Mouse (Mus musculus) forebrain, embryonic 12.5 days (tissue): ENCODE data around the gene Ctsf. TPM values are rescaled to one million over a fixed set of nuclear protein-coding genes. Genes with fewer than 3 reads are reported as not detected.
A peak's percentile ranks its signal among the peaks of the same experiment; 100 is the strongest.

Experiments used
- ATAC-seq: fragments of 200-750 bp; cut with Nextera tagmentation; 2 replicates; pipeline ENCODE4 v1.8.0; 2017; ENCODE audit warnings: moderate TSS enrichment; ENCODE audit not compliant: low FRiP score
- H3K27ac ChIP-seq: fragments of 300-500 bp; sonication (generic); 2 replicates; pipeline ENCODE4 v1.5.1; 2016; ENCODE audit warnings: mild to moderate bottlenecking
- H3K27me3 ChIP-seq: fragments of 300-500 bp; sonication (generic); 2 replicates; pipeline ENCODE4 v1.6.1; 2016; ENCODE audit warnings: mild to moderate bottlenecking
- H3K36me3 ChIP-seq: fragments of 300-500 bp; sonication (generic); replicated peaks from 2 replicates; pipeline ENCODE4 v1.6.1; 2016; ENCODE audit warnings: mild to moderate bottlenecking
- H3K4me1 ChIP-seq: fragments of 300-500 bp; sonication (generic); 2 replicates; pipeline ENCODE4 v1.6.1; 2016
- H3K4me2 ChIP-seq: fragments of 300-500 bp; sonication (generic); 2 replicates; pipeline ENCODE4 v1.6.1; 2016; ENCODE audit warnings: mild to moderate bottlenecking, moderate library complexity
- H3K4me3 ChIP-seq: fragments of 300-500 bp; sonication (generic); replicated peaks from 2 replicates; pipeline ENCODE4 v1.5.1; 2016; ENCODE audit warnings: mild to moderate bottlenecking
- H3K9ac ChIP-seq: fragments of 300-500 bp; sonication (generic); 2 replicates; pipeline ENCODE4 v1.6.1; 2016; ENCODE audit warnings: mild to moderate bottlenecking
- H3K9me3 ChIP-seq: fragments of 300-500 bp; sonication (generic); 2 replicates; pipeline ENCODE4 v1.6.1; 2016
- WGBS: fragments of 180-500 bp; shearing (Covaris S2); methylation state at CpG from one replicate; pipeline ENCODE4 v1.1.7; 2016; 5-methylcytosine and 5-hydroxymethylcytosine counted together
- polyA plus RNA-seq: library from polyadenylated mRNA; unstranded; fragments of >200 nt; fragmentation: Nextera tagmentation; extraction: Ambion mirVana; gene quantifications from 2 replicates; pipeline ENCODE4 v1.2.1, GENCODE M21; 2016

Ctsf gene
- polyA plus RNA-seq, 1 experiment from 2014 or later = 30.0 TPM

- H3K4me2 ChIP-seq = no peak overlapping the region
- H3K27ac ChIP-seq = no peak overlapping the region
- H3K27me3 ChIP-seq = no peaks in the 10 kb centered on the region
- ATAC-seq = no peak
- no peak overlapping the region for H3K9ac ChIP-seq
- WGBS = 76% methylated on average over 3 of the region's 3 CpGs
- no peaks in the 10 kb centered on the region for H3K4me1 ChIP-seq
- no peak overlapping the region for H3K4me3 ChIP-seq
- no peaks in the 10 kb centered on the region for H3K9me3 ChIP-seq
- peaks cover 45% of the 10 kb centered on the region for H3K36me3 ChIP-seq
These were observed 36.9 kb downstream of the Ctsf start for GRCm38 (mm10) chr19:4891798-4892197.

GRCm38 (mm10) chr19:4896780-4897520 is 42.0 kb downstream of the Ctsf start:
- H3K4me3 ChIP-seq = no peak overlapping the region
- no peak for ATAC-seq
- no peak overlapping the region for H3K4me2 ChIP-seq
- no peaks in the 10 kb centered on the region for H3K4me1 ChIP-seq
- no peak overlapping the region for H3K27ac ChIP-seq
- 50% methylated on average over 21 of the region's 21 CpGs for WGBS
- H3K9me3 ChIP-seq = no peaks in the 10 kb centered on the region
- no peak overlapping the region for H3K9ac ChIP-seq
- H3K36me3 ChIP-seq = peaks cover 55% of the 10 kb centered on the region
- no peaks in the 10 kb centered on the region for H3K27me3 ChIP-seq

DNA sequence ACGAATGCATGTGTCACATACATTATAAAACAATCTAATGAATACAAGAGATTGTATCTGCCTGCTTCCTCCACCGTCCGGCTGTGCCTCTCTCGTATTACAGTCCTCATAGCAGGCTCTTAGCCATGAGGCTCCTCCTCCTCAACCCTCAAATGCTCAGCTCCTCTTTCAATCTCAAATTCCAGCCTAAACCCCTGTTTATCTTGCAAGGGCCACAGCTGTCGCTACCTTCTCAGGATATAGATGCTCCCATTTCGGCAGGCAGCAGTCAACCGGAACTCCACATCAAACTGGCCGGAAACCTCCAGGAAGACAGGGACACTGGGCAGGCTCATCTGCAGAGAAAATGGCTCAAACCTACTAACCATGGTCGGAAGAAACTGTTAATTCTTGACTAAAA is 44.0 kb downstream of the Ctsf start:
- Histone ChIP-seq H3K27me3 (no peaks in the 10 kb centered on the region), H3K4me3 (no peak overlapping the region), H3K9me3 (no peaks in the 10 kb centered on the region), H3K4me2 (no peak overlapping the region), H3K4me1 (no peaks in the 10 kb centered on the region), H3K9ac (no peak overlapping the region), H3K27ac (no peak overlapping the region), H3K36me3 (peaks cover 57% of the 10 kb centered on the region)
- WGBS = 91% methylated on average over 9 of the region's 9 CpGs
- ATAC-seq = no peak

GRCm38 (mm10) chr19:4899888-4900287 is 45.0 kb downstream of the Ctsf start:
- Histone ChIP-seq H3K4me2 (no peak overlapping the region), H3K36me3 (peaks cover 57% of the 10 kb centered on the region)
- WGBS = 82% methylated on average over 3 of the region's 3 CpGs

DNA sequence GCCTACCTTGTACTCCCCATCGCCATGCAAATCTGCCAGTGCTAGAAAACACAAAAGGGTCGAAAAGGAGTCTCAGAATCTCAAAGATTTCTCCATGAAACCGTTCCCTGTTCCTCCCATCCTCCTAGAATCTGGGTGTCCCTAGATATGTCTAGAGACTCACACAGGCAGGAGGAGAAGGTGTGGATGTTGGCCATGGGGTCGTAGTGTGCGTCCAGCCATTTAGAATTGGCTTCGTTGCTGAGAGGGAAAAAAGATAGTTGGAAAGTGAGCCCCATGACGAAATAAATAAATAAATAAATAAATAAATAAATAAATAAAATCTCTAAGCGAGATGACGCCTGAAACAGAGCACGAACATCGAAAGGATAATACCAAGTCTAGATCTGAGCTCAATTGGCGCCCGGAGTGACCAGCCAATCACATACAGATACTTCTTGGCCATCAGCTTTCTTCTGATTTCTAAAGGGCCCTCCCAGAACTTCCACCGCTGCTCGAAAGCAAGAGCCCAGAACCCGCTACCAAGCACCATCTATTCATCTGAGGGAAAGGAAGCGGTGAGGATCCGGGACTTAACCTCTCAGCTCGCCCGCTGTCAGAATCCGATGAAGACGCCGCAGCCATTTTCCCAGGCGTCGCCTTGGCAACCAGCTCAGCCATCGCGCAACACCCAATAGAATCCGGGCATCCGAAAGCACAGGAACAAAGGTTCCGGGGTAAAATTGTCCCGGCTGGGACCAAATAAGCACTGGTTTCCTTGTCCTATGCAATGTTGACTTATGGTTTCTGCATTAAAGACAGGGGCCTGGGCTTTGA is 51.3 kb downstream of the Ctsf start, which contains the start of gene Bbs1:
Gene Bbs1 (minus strand): TSS at position 650 of the 816 bp plus-strand sequence.
- no peaks in the 10 kb centered on the region for H3K9me3 ChIP-seq
- H3K4me3 ChIP-seq = peak within 1 kb of the TSS; percentile 63
- no peaks in the 10 kb centered on the region for H3K27me3 ChIP-seq
- peaks cover 13% of the 10 kb centered on the region for H3K4me1 ChIP-seq
- peak within 1 kb of the TSS; percentile 66 for H3K27ac ChIP-seq
- H3K9ac ChIP-seq = peak within 1 kb of the TSS; percentile 66
- H3K4me2 ChIP-seq = peak within 1 kb of the TSS; percentile 65
- 8% methylated on average over 31 of the region's 31 CpGs for WGBS
- ATAC-seq = peak; percentile 86
- H3K36me3 ChIP-seq = peaks cover 56% of the 10 kb centered on the region

More at GRCm38 (mm10) chr19:4899888-4900287, 45.0 kb downstream of the Ctsf start:
- Histone ChIP-seq H3K27me3 (no peaks in the 10 kb centered on the region), H3K9me3 (no peaks in the 10 kb centered on the region), H3K4me1 (no peaks in the 10 kb centered on the region), H3K9ac (no peak overlapping the region), H3K27ac (no peak overlapping the region), H3K4me3 (no peak overlapping the region)
- no peak for ATAC-seq

DNA sequence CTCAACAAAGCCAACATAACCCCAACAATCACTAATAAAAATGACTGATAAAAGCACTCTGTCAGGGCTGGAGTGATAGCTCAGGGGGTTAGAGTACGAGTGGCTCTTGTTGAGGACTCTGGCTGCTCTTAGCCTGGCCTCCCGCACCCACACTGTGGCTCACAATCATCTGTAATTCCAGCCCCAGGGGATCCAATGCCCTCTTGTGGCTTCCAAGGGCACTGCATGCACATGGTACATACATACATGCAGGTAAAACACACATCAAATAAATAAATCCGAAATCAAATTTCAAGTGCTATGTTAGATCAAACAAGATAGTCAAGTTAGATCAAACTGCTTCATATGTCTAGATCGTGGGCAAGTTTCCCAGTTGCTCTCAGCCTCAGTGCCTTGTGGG is 53.2 kb downstream of the Ctsf start:
- 86% methylated on average over 4 of the region's 4 CpGs for WGBS
- no peak for ATAC-seq

DNA sequence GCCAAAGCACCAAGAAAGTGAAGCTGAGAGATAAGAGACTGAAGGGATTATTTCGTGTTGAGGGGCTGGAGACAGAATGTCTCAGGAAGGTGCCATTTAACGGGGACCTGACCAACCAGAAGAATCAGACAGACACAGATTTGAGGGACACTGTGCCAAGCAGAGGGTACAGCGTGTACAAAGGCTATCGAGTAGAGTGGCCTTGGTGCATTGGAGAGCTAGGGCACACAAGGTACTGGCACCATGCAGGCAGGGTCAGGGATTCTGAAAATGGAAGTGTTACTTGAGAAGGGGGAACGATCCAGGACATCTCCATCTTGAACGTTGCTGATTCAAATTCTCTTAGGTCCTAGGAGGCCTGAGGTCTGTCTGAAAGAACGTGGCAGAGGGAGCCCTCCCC is 54.4 kb downstream of the Ctsf start:
- Histone ChIP-seq H3K27me3 (no peaks in the 10 kb centered on the region), H3K4me3 (no peak overlapping the region), H3K4me1 (peaks cover 13% of the 10 kb centered on the region), H3K9ac (no peak overlapping the region), H3K27ac (no peak overlapping the region), H3K9me3 (no peaks in the 10 kb centered on the region), H3K4me2 (no peak overlapping the region), H3K36me3 (peaks cover 72% of the 10 kb centered on the region)
- WGBS = 92% methylated on average over 7 of the region's 7 CpGs
- no peak for ATAC-seq

More for the DNA sequence above, 53.2 kb downstream of the Ctsf start:
- H3K36me3 ChIP-seq = peaks cover 65% of the 10 kb centered on the region
- no peak overlapping the region for H3K4me3 ChIP-seq
- no peak overlapping the region for H3K27ac ChIP-seq
- H3K9ac ChIP-seq = no peak overlapping the region
- no peaks in the 10 kb centered on the region for H3K9me3 ChIP-seq
- H3K4me1 ChIP-seq = peaks cover 13% of the 10 kb centered on the region
- H3K4me2 ChIP-seq = no peak overlapping the region
- H3K27me3 ChIP-seq = no peaks in the 10 kb centered on the region

Other genes with a start within 250 kb of the Ctsf start
- gene Lrfn4, start 239.5 kb upstream of the Ctsf start, polyA plus RNA-seq = 11.4 and 13.3 TPM in 2 replicates
- 57.8 and 63.0 TPM in 2 replicates for gene Rce1, start 229.5 kb upstream of the Ctsf start, polyA plus RNA-seq
- 4.5 and 5.4 TPM in 2 replicates for gene Gm960, start 156.5 kb upstream of the Ctsf start, polyA plus RNA-seq
- gene Sptbn2, start 144.0 kb upstream of the Ctsf start, polyA plus RNA-seq = 25.2 and 27.3 TPM in 2 replicates
- gene Rbm4b, start 98.6 kb upstream of the Ctsf start, polyA plus RNA-seq = 151 and 159 TPM in 2 replicates
- 86.4 and 95.2 TPM in 2 replicates for gene Rbm4, start 61.2 kb upstream of the Ctsf start, polyA plus RNA-seq
- gene Gm21992, start 43.5 kb upstream of the Ctsf start, polyA plus RNA-seq = 39.0 and 42.9 TPM in 2 replicates
- 120 and 133 TPM in 2 replicates for gene Rbm14, start 43.5 kb upstream of the Ctsf start, polyA plus RNA-seq
- 34.6 and 37.9 TPM in 2 replicates for gene Ccs, start 15.8 kb upstream of the Ctsf start, polyA plus RNA-seq
- 0.19 TPM in 2 replicates for gene Ccdc87, start 15.8 kb upstream of the Ctsf start, polyA plus RNA-seq
- gene Actn3, start 22.8 kb downstream of the Ctsf start, polyA plus RNA-seq = 1.2 and 1.3 TPM in 2 replicates
- gene Zdhhc24, start 23.5 kb downstream of the Ctsf start, polyA plus RNA-seq = 17.4 and 17.5 TPM in 2 replicates
- gene Bbs1, start 51.5 kb downstream of the Ctsf start, polyA plus RNA-seq = 6.8 and 8.0 TPM in 2 replicates
- 159 and 170 TPM in 2 replicates for gene Dpp3, start 73.2 kb downstream of the Ctsf start, polyA plus RNA-seq
- 4.3 and 5.2 TPM in 2 replicates for gene Peli3, start 88.0 kb downstream of the Ctsf start, polyA plus RNA-seq
- 130 and 138 TPM in 2 replicates for gene Mrpl11, start 107.0 kb downstream of the Ctsf start, polyA plus RNA-seq
- gene Npas4, start 135.2 kb downstream of the Ctsf start, polyA plus RNA-seq = 0.09 and 0.14 TPM in 2 replicates
- gene Slc29a2, start 168.7 kb downstream of the Ctsf start, polyA plus RNA-seq = 7.2 and 7.4 TPM in 2 replicates
- 37.6 and 37.9 TPM in 2 replicates for gene B4gat1, start 183.7 kb downstream of the Ctsf start, polyA plus RNA-seq
- 2.5 and 3.4 TPM in 2 replicates for gene AC124502.3, start 183.8 kb downstream of the Ctsf start, polyA plus RNA-seq
- 57.5 and 60.3 TPM in 2 replicates for gene Brms1, start 186.2 kb downstream of the Ctsf start, polyA plus RNA-seq
- 0.87 and 1.6 TPM in 2 replicates for gene Rin1, start 195.4 kb downstream of the Ctsf start, polyA plus RNA-seq
- 16.4 and 17.1 TPM in 2 replicates for gene Cd248, start 212.9 kb downstream of the Ctsf start, polyA plus RNA-seq
- 1.7 and 2.0 TPM in 2 replicates for gene Tmem151a, start 230.4 kb downstream of the Ctsf start, polyA plus RNA-seq
- gene Yif1a, start 233.4 kb downstream of the Ctsf start, polyA plus RNA-seq = 54.4 and 56.4 TPM in 2 replicates
- 168 and 180 TPM in 2 replicates for gene Cnih2, start 243.4 kb downstream of the Ctsf start, polyA plus RNA-seq